10 mouse cellular contexts compared by ENCODE assay signal in genomic region chr17:47230715-47231114, GRCm38 (mm10).
DNase-seq lines count a peak whose midpoint lies in the region; ATAC-seq and TF ChIP-seq lines count a peak whose summit lies in the region.
"Had no signal": no experiment of that assay in that cellular context is flagged by ENCODE, and none has a peak within 500 bp of the region (broad histone marks: within the 10 kb centered on the region; RNA-seq: fewer than 3 reads in every experiment).

No protein-coding gene starts in this region.

- no peaks in the 10 kb centered on the region for H3K4me1 ChIP-seq in stomach, postnatal 0 days (replicated peaks; ENCODE audit: control insufficient read depth, insufficient read depth)

- DNase-seq in kidney, postnatal 10 days, result peak; percentile 33
- DNase-seq in kidney, postnatal 25 days, result no peak
- peak; percentile 26 for DNase-seq in thymus, postnatal 25 days
- DNase-seq in thymus, postnatal 10 days (ENCODE audit: low spot score in 2 of 2), result no peak
- DNase-seq in ZHBTc4 (ENCODE audit: low read depth, low spot score) (peak; percentile 69), MN1 (ENCODE audit: low spot score) (no peak)
- DNase-seq in stomach, postnatal 0 days (ENCODE audit: low spot score), result no peak
- DNase-seq in layer of hippocampus, postnatal 36 days, result no peak
- DNase-seq: gastrocnemius, postnatal 10 days had no signal

- no peak overlapping the region for H3K27ac ChIP-seq in stomach, postnatal 0 days (replicated peaks)
- H3K27ac ChIP-seq: kidney, embryonic 15.5 days had no signal

- no peaks in the 10 kb centered on the region for H3K27me3 ChIP-seq in stomach, postnatal 0 days (ENCODE audit: control insufficient read depth, insufficient read depth, low read length)
- H3K27me3 ChIP-seq: kidney, embryonic 15.5 days had no signal

- 96% methylated on average over 10 of the region's 10 CpGs for WGBS in stomach, postnatal 0 days

- peak; percentile 52 for TF ChIP-seq CTCF in stomach, postnatal 0 days (IDR thresholded peaks at IDR 0.05; ENCODE audit: low read depth)

- ATAC-seq in stomach, postnatal 0 days (ENCODE audit: low FRiP score, low TSS enrichment), result no peak

- peaks cover 19% of the 10 kb centered on the region; the same call in 1 of the 2 replicates for H3K36me3 ChIP-seq in stomach, postnatal 0 days (ENCODE audit: control insufficient read depth, insufficient read depth, low read length)

- no peak for TF ChIP-seq EP300 in stomach, postnatal 0 days (optimal IDR thresholded peaks at IDR 0.05)

- no peak overlapping the region for H3K4me3 ChIP-seq in stomach, postnatal 0 days (ENCODE audit: low read depth, low read length)
- H3K4me3 ChIP-seq: kidney, embryonic 15.5 days had no signal

- H3K9me3 ChIP-seq in stomach, postnatal 0 days (ENCODE audit: control insufficient read depth, low read length), result no peaks in the 10 kb centered on the region

- no peak overlapping the region for H3K4me2 ChIP-seq in stomach, postnatal 0 days (replicated peaks; ENCODE audit: low read depth)
- H3K4me2 ChIP-seq: kidney, embryonic 15.5 days had no signal

- no peak overlapping the region for H3K9ac ChIP-seq in stomach, postnatal 0 days (ENCODE audit: low read length)
- H3K9ac ChIP-seq: kidney, embryonic 15.5 days had no signal

Comparison
In these comparisons a context has a peak if more than half of its experiments do, and no peak if none do; other contexts are left out.
1. DNase-seq: peak in kidney, postnatal 10 days (single experiment), thymus, postnatal 25 days (single experiment) and ZHBTc4 (single experiment); none in kidney, postnatal 25 days (0 of 2), thymus, postnatal 10 days (0 of 2), stomach, postnatal 0 days (single experiment), layer of hippocampus, postnatal 36 days (0 of 2) and MN1 (single experiment).